Mouse (Mus musculus) lung, postnatal 36 days (tissue): ENCODE data around the gene Rad21l.
"Not testable (repeated sequence)": the region's sequence is repeated elsewhere in the genome, so short reads cannot be mapped to it uniquely, and the experiment has no call there.

Experiments used
- DNase-seq: peaks from one replicate; pipeline ENCODE4 v3.0.0; 2022; ENCODE audit warnings: mixed read lengths

The Rad21l gene

DNA sequence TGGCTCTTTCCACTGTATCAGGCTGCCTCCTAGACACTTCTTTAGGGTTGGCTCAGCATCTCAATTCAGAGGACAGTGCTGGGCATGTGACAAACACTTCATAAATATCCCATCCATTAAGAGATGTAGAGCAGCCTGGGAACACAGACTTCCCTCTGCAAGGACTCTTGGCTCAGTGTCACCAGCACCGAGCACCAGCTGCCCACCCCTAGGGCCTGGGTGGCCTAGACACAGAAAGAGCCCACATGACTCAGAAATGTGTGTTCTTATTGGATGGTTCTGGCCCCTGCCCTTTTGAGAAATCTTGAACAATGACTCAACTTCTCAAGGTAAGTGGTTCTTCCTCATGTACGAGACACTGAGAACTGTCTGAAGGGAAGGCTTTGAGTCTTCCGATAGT lies 40.3 kb downstream of the Rad21l start:
- DNase-seq: no peak

DNA sequence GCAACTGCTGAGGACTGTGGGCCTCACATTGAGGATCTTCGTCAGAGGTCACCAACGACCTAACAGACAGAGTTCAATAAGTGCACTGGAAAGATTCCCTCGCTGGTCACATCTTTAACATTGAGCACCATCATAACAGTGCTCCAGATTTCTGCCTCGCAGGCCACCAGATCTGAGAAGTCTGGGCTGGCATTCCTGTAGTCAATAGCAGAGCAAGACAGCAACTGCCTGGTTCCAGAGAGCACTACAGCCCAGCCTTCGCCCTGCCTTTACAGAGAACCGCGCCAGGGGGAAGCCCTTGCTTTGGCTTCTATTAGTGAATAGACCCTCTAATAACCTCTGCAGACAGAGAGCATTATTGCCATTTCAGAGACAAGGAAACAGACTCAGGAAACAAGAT lies 42.0 kb downstream of the Rad21l start:
- no peak for DNase-seq

DNA sequence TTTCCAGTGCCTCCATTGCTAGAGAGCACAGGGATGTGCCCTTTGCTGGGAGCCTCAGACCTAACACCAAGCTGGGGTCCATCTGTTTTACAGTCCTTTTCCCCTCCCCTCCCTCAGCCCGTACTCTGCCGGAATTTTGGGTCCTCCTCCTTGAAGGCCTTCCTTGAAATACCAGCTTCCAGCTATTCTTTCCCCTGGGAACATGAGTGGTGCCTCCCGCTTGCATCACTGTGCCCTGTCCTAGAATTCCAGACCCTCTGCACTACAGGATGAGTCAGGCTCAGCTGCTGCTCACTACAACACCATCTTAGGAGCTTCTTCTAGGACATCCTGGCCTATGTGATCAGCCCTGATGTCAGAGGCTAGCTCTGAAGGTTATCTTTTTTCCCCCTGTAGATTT lies 44.6 kb downstream of the Rad21l start:
- no peak for DNase-seq

DNA sequence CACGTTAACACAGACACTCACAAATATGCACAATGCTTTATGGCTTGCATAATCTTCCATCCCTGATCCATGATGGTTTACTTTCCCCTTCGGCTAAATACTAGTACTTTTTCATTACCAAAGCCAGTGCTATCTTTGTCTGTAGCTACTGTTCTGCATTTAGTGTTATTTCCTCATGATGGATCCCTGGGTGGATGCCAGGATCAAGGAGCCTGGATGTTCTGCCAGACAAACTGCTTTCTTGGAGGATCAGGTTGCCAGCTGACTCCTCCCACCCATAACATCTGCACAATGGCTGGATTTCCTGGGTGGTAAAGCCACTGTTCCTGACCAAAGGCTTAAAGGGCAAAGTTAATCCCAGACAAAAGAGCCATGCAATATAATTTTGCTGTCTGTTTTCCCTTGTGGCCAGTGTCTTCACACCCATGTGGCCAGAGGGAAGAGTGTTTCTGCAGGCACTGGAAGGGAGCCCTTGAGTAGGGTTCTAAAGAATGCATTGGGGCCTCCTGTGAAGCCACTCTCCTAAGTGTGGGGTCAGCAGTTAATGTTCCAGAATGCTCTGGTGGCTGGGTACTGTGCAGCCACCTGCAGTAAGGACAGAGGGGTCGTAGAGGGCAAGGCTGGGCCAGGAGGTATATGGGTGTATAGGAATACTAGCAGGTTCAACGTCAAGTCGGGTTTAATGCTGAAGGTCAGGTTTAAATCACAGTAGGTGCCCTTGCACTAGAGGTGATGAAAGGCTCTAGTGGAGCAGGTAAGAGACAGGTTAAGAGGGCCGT lies 51.6 kb downstream of the Rad21l start:
- peak; percentile 62 for DNase-seq

DNA sequence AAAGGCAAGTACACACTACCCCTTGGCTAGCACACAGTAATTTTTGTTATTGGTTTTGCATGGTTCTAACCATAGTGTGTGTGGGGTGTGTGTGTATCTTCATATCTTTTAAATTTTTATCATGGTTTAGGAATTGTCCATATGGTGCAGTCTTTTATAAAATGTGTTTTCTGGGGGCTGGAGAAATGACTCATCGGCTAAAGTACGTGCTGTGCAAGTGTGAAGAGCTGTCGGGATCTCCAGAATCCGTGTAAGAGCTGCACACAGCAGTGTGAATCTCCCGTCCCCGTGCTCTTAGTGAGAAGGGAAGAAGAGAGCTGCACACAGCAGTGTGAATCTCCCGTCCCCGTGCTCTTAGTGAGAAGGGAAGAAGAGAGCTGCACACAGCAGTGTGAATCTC lies 52.6 kb downstream of the Rad21l start:
- DNase-seq: not testable (repeated sequence)

DNA sequence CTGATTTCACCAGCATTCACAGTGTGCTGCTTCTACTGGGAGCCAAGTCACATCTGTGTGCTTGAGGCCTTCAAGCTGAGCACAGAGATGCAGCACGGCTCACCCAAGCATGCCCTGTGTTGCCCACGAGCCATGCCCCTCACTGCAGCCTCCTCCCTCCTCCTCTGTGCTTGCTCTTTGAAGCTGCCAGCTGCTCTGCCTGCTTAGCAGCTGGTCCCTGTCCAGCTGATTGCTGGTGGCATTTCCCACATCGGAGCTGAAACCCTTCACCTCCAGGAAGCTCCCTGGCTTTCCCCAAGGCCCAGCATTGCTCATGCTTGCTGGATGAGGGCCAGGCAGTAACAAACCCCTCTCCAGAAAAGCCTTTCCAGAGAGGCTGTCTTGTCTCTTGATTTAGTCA lies 58.4 kb downstream of the Rad21l start:
- DNase-seq: no peak

DNA sequence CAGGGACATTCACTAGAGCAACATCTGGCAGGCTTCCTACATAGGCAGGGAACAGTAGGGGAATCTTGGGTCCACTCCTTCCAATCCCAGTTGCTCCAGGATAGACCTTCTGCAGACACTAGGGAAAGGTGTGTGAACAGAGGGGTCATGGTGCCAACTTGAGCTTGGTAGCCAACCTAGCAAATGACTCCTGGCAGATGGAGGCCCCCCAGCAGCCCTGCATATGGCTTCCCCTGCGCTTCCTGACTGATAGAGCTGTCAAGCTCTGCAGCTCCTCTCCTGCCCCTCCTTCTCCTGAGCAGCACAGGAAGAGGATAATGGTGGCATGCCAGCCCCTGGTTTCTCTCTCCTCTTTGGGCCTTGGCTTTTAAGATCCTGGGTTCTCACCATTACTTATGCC lies 59.9 kb downstream of the Rad21l start:
- DNase-seq: no peak

DNA sequence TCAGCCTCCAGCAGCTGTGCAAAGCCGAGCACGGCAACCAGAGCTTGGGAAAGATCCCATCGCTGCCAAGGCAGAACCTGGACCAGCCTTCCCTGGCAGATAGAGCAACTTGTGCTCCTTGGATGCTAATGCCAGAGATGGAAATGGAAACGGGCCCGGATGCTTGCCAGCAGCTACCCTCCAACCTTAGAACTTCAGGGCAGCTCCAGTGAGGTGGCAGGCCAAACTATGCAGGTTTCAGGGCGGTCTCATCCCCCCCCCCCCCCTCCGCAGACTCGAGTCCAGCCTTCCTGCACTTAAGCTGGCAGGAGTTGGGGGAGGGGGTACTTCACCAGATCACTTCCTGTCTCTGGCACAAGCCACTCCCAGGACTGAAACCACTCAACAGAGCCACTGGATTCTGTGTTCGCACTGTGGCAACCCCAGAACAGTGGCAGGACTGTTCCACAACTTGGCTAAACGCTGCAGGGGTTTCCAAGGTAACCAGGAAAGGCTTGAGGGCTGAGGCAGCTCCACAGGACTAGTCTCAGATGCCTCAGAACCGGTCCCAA lies 62.8 kb downstream of the Rad21l start:
- peak; percentile 73 for DNase-seq

DNA sequence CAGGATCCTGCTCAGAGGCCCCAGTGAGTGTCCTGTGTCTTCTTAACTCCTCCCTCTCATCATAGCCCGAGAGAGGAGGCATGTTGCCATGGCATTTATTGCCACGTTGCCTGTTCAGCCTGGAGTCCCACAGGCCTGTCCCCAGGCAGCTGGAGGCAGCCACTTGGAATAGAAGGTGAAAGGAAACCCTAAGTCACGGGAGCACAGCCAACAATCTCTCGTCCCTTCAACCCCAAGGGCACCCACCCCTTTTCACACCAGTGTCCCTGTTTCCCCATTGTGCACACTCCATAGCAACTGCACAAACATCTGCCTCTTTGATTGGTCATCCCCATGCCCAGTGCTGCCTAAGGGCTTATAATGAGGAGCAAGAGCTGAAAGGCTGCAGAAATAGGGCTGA lies 64.7 kb downstream of the Rad21l start:
- DNase-seq: peak; percentile 10

DNA sequence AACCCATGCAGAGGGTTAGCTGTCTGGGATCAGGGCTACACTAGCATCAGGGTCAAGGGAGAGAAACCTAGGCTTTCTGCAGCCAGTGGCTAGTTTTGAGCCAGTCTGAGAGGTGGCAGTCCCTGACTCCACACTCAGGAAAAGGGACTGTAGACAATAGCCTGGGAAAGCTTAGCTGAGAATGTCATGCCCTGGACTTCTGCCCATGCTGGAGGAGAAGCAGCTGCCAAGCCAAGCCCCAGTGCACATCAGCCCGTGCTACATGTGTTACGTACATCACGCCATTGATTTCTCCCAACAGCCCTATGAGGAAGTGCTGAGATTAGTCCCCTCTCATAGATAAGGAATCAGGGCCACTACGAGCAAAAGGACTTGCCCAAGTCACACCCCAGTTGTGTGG lies 66.2 kb downstream of the Rad21l start:
- no peak for DNase-seq

DNA sequence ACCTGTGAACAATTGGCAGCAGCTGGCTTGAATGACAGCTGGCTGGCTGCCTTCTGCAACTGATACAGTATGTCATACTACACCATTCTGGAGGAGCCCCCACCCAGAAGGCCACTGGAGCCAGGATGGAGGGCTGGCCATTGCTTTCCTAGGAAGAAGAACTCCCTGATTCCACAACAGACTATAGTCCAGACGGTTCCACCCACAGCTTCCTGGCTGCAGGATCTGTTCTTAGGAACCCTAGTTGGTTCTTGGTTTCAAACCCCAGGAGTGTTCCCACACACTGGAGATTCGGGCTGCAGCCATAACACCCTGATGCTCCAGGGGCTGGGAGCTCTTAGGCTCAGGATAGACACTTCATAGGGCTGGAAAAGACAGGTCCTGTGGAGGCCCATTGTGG lies 70.3 kb downstream of the Rad21l start:
- DNase-seq: no peak
